Mouse (Mus musculus) MEL (cell line): ENCODE data around the gene Carf. TPM values are rescaled to one million over a fixed set of nuclear protein-coding genes. Genes with fewer than 3 reads are reported as not detected.
A peak's percentile ranks its signal among the peaks of the same experiment; 100 is the strongest.

Source experiments
- DNase-seq: peaks from one replicate; pipeline ENCODE4 v3.0.0; 2011; ENCODE audit warnings: low read depth, low spot score
- H3K27ac ChIP-seq: 2 replicates; pipeline ENCODE4 v1.5.1; 2012; ENCODE audit warnings: low read depth, mild to moderate bottlenecking, control low read depth, low read length, moderate library complexity; ENCODE audit not compliant: control insufficient read depth
- H3K27me3 ChIP-seq, 2 experiments: fragments of 150-350 bp in 1 of 2; sonication (generic) in 1 of 2; 2 replicates each; pipeline ENCODE4 v1.6.1; 2012; ENCODE audit warnings: low read length in 2 of 2, mild to moderate bottlenecking in 2 of 2, improper control_type of control experiment in 1 of 2, moderate library complexity in 1 of 2; ENCODE audit not compliant: insufficient read depth in 2 of 2, control insufficient read depth in 1 of 2
- H3K36me3 ChIP-seq, 2 experiments: 2 replicates each; pipeline ENCODE4 v1.6.1; 2012 to 2014; ENCODE audit warnings: low read length in 2 of 2, improper control_type of control experiment in 1 of 2, inconsistent platforms in 1 of 2, mild to moderate bottlenecking in 1 of 2; ENCODE audit not compliant: insufficient read depth in 2 of 2, control insufficient read depth in 1 of 2
- H3K4me1 ChIP-seq, 2 experiments: fragments of 150-350 bp in 1 of 2; sonication (generic) in 1 of 2; 2 replicates each; pipeline ENCODE4 v1.6.1; 2012; ENCODE audit warnings: low read length in 2 of 2, improper control_type of control experiment in 1 of 2, mild to moderate bottlenecking in 1 of 2; ENCODE audit not compliant: insufficient read depth in 2 of 2, control insufficient read depth in 1 of 2
- H3K4me3 ChIP-seq, 2 experiments: fragments of 150-350 bp in 1 of 2; sonication (generic) in 1 of 2; 2 replicates each; pipeline ENCODE4 v1.5.1; 2012; ENCODE audit warnings: low read depth in 2 of 2, low read length in 2 of 2, mild to moderate bottlenecking in 2 of 2, moderate library complexity in 2 of 2, control low read depth in 1 of 2, improper control_type of control experiment in 1 of 2; ENCODE audit not compliant: control insufficient read depth in 1 of 2, insufficient read depth in 1 of 2
- H3K79me2 ChIP-seq: 2 replicates; pipeline ENCODE4 v1.6.1; 2012; ENCODE audit warnings: mild to moderate bottlenecking, low read length, moderate library complexity; ENCODE audit not compliant: control insufficient read depth, poor library complexity, insufficient read depth
- H3K9ac ChIP-seq: 2 replicates; pipeline ENCODE4 v1.6.1; 2012; ENCODE audit warnings: low read depth, mild to moderate bottlenecking, control low read depth, low read length, moderate library complexity; ENCODE audit not compliant: control insufficient read depth, poor library complexity, severe bottlenecking
- H3K9me3 ChIP-seq: fragments of 150-350 bp; sonication (generic); replicated peaks from 2 replicates; pipeline ENCODE4 v1.6.1; 2012; ENCODE audit warnings: mild to moderate bottlenecking, low read length, improper control_type of control experiment, moderate library complexity; ENCODE audit not compliant: insufficient read depth
- CHD1 ChIP-seq: IDR thresholded peaks from 2 replicates; pipeline ENCODE4 v1.6.1; 2012; ENCODE audit warnings: low read depth, mild to moderate bottlenecking, inconsistent platforms, low read length, improper control_type of control experiment
- CTCF ChIP-seq, 3 experiments: IDR thresholded peaks in 2 of 3; conservative IDR thresholded peaks in 1 of 3; 2 replicates each; pipeline ENCODE4 v1.5.1; 2011 to 2012; ENCODE audit warnings: low read length in 3 of 3, low read depth in 2 of 3, mild to moderate bottlenecking in 2 of 3, improper control_type of control experiment in 1 of 3, inconsistent platforms in 1 of 3, mixed read lengths in 1 of 3, moderate library complexity in 1 of 3; ENCODE audit not compliant: control insufficient read depth in 1 of 3, insufficient read depth in 1 of 3, poor library complexity in 1 of 3, severe bottlenecking in 1 of 3
- GABPA ChIP-seq: IDR thresholded peaks from 2 replicates; pipeline ENCODE4 v1.6.1; 2012; ENCODE audit warnings: low read depth, mild to moderate bottlenecking, inconsistent platforms, low read length, improper control_type of control experiment, moderate library complexity
- JUND ChIP-seq: IDR thresholded peaks from 2 replicates; pipeline ENCODE4 v1.6.1; 2011; ENCODE audit warnings: low read depth, mild to moderate bottlenecking, improper control_type of control experiment, low read length
- MYB ChIP-seq: IDR thresholded peaks from 2 replicates; pipeline ENCODE4 v1.6.1; 2011; ENCODE audit warnings: mild to moderate bottlenecking, low read depth, low read length, improper control_type of control experiment
- MYC ChIP-seq: IDR thresholded peaks from 2 replicates; pipeline ENCODE4 v1.6.1; 2011; ENCODE audit warnings: low read depth, mild to moderate bottlenecking, low read length, improper control_type of control experiment, moderate library complexity
- RAD21 ChIP-seq: IDR thresholded peaks from 2 replicates; pipeline ENCODE4 v1.6.1; 2011; ENCODE audit warnings: mild to moderate bottlenecking, low read depth, low read length, improper control_type of control experiment
- SMC3 ChIP-seq: IDR thresholded peaks from 2 replicates; pipeline ENCODE4 v1.6.1; 2011; ENCODE audit warnings: low read depth, low read length, improper control_type of control experiment
- USF1 ChIP-seq: IDR thresholded peaks from 2 replicates; pipeline ENCODE4 v1.6.1; 2014; ENCODE audit warnings: low read depth, mild to moderate bottlenecking, inconsistent platforms, low read length, improper control_type of control experiment, moderate library complexity
- USF2 ChIP-seq, 2 experiments: IDR thresholded peaks; 2 replicates each; pipeline ENCODE4 v1.6.1; 2011 to 2012; ENCODE audit warnings: improper control_type of control experiment in 2 of 2, low read length in 2 of 2, borderline replicate concordance in 1 of 2, inconsistent platforms in 1 of 2, low read depth in 1 of 2, mild to moderate bottlenecking in 1 of 2; ENCODE audit not compliant: insufficient read depth in 1 of 2
- ZC3H11A ChIP-seq: IDR thresholded peaks from 2 replicates; pipeline ENCODE4 v1.6.1; 2012; ENCODE audit warnings: low read depth, mild to moderate bottlenecking, inconsistent platforms, low read length, improper control_type of control experiment
- ZNF384 ChIP-seq: IDR thresholded peaks from 2 replicates; pipeline ENCODE4 v1.6.1; 2012; ENCODE audit warnings: low read depth, mild to moderate bottlenecking, inconsistent platforms, low read length, improper control_type of control experiment
- polyA plus RNA-seq, 2 experiments: library from polyadenylated mRNA; stranded (reverse) in 1 of 2; unstranded in 1 of 2; fragments of >175 nt in 1 of 2; fragments of >200 nt in 1 of 2; gene quantifications; 2 replicates each; pipeline versions ENCODE4 v1.2.1 to v1.2.4; 2012; ENCODE audit warnings: low replicate concordance in 2 of 2, low read depth in 1 of 2; ENCODE audit not compliant: insufficient read length in 2 of 2, insufficient read depth in 1 of 2, missing spikeins in 1 of 2
- total RNA-seq: library from RNA; depleted of rRNA; stranded (reverse); fragments of 300-350 nt; gene quantifications from 2 replicates; pipeline ENCODE4 v1.2.3, GENCODE M21; 2012

Gene Carf
- total and polyA plus RNA-seq, 3 experiments, result 3.7 to 6.1 TPM; not detected in 1

- TF ChIP-seq ZC3H11A, result no peak
- TF ChIP-seq CHD1, result peak; percentile 90; the same call in 1 of the 2 replicates
- no peak for TF ChIP-seq USF2 (IDR thresholded peaks at IDR 0.05; ENCODE audit: borderline replicate concordance in 1 of 2, insufficient read depth in 1 of 2, low read depth in 1 of 2, low read length in 2 of 2)
- TF ChIP-seq SMC3, result no peak
- TF ChIP-seq, all 39 proteins: peak for 17
Observed at GRCm38 (mm10) chr1:60097277-60098023, 597 bp upstream of the Carf start (continued).

- H3K27ac ChIP-seq, result peak overlapping the region; percentile 28
- peaks cover 2 to 8% of the 10 kb centered on the region in 2 experiments; a peak in 2 of 4 replicates for H3K4me1 ChIP-seq
- H3K4me3 ChIP-seq, result peak overlapping the region; percentile 91 to 92
- no peaks in the 10 kb centered on the region for H3K27me3 ChIP-seq
- no peak for TF ChIP-seq MYB
- no peak for TF ChIP-seq JUND
- TF ChIP-seq, all 39 proteins: peak for 0
- peak; percentile 59 for DNase-seq
- Histone ChIP-seq H3K79me2 (peaks cover 30% of the 10 kb centered on the region), H3K9me3 (no peaks in the 10 kb centered on the region), H3K9ac (peak overlapping the region; percentile 93), H3K36me3 (peaks cover 9 to 21% of the 10 kb centered on the region in 2 experiments)
Observed at GRCm38 (mm10) chr1:60098839-60099238, 792 bp downstream of the Carf start.

- Histone ChIP-seq H3K36me3 (no peaks in the 10 kb centered on the region; a peak in 1 of 4 replicates), H3K9ac (no peak overlapping the region), H3K4me1 (no peaks in the 10 kb centered on the region; a peak in 1 of 4 replicates), H3K27ac (no peak overlapping the region), H3K9me3 (no peaks in the 10 kb centered on the region), H3K27me3 (no peaks in the 10 kb centered on the region), H3K4me3 (no peak overlapping the region), H3K79me2 (no peaks in the 10 kb centered on the region)
- DNase-seq, result peak; percentile 53
- TF ChIP-seq CTCF (IDR thresholded peaks at IDR 0.05 in 2 of 3, conservative IDR thresholded peaks at IDR 0.05 in 1 of 3; ENCODE audit: control insufficient read depth in 1 of 3, insufficient read depth in 1 of 3, low read depth in 2 of 3, low read length in 3 of 3, poor library complexity in 1 of 3, severe bottlenecking in 1 of 3) (peak; percentile 12 to 63 (median 14); a peak in 3 of 6 replicates), MYC (peak; percentile 85; the same call in 1 of the 2 replicates), SMC3 (peak; percentile 58), ZC3H11A (peak; percentile 35), USF1 (no peak), RAD21 (peak; percentile 58), ZNF384 (peak; percentile 76), GABPA (no peak)
Observed at GRCm38 (mm10) chr1:60104582-60104981, 6.5 kb downstream of the Carf start.
